Mouse (Mus musculus) liver, embryonic 14.5 days (tissue): ENCODE measurements around the gene Dlgap1. TPM values are rescaled to one million over a fixed set of nuclear protein-coding genes. Genes with fewer than 3 reads are reported as not detected.

Source experiments
- ATAC-seq: fragments of 200-750 bp; cut with Nextera tagmentation; 2 replicates; pipeline ENCODE4 v1.8.0; 2017; ENCODE audit warnings: moderate number of reproducible peaks, mild to moderate bottlenecking, moderate library complexity; ENCODE audit not compliant: insufficient read depth
- DNase-seq, 3 experiments: peaks; one replicate each; pipeline ENCODE4 v3.0.0-alpha.2; 2012 to 2013; ENCODE audit warnings: low read depth in 3 of 3, low spot score in 3 of 3
- H3K27ac ChIP-seq: fragments of 300-500 bp; sonication (generic); 2 replicates; pipeline ENCODE4 v1.5.1; 2014; ENCODE audit warnings: moderate library complexity, mild to moderate bottlenecking, control low read depth, inconsistent platforms
- H3K27me3 ChIP-seq: fragments of 300-500 bp; sonication (generic); 2 replicates; pipeline ENCODE4 v1.6.1; 2014; ENCODE audit warnings: mild to moderate bottlenecking, low read length, moderate library complexity; ENCODE audit not compliant: control insufficient read depth, insufficient read depth
- H3K36me3 ChIP-seq: fragments of 300-500 bp; sonication (generic); replicated peaks from 2 replicates; pipeline ENCODE4 v1.6.1; 2014; ENCODE audit warnings: low read depth; ENCODE audit not compliant: control insufficient read depth, insufficient read depth
- H3K4me1 ChIP-seq, 2 experiments: fragments of 200-500 bp in 1 of 2; fragments of 300-500 bp in 1 of 2; sonication (generic) in 1 of 2; replicated peaks; 2 replicates each; pipeline ENCODE4 v1.6.1; 2012 to 2014; ENCODE audit warnings: antibody characterized with exemption in 1 of 2, inconsistent platforms in 1 of 2, low read length in 1 of 2; ENCODE audit not compliant: control insufficient read depth in 2 of 2, insufficient read depth in 2 of 2
- H3K4me2 ChIP-seq: fragments of 300-500 bp; sonication (generic); 2 replicates; pipeline ENCODE4 v1.6.1; 2014; ENCODE audit warnings: low read depth, mild to moderate bottlenecking, control low read depth, moderate library complexity
- H3K4me3 ChIP-seq, 2 experiments: fragments of 200-500 bp in 1 of 2; fragments of 300-500 bp in 1 of 2; sonication (generic) in 1 of 2; 2 replicates each; pipeline ENCODE4 v1.5.1; 2012 to 2014; ENCODE audit warnings: low read depth in 2 of 2, low read length in 2 of 2, mild to moderate bottlenecking in 2 of 2, control low read depth in 1 of 2, inconsistent platforms in 1 of 2, moderate library complexity in 1 of 2; ENCODE audit not compliant: insufficient read depth in 1 of 2
- H3K9ac ChIP-seq: fragments of 300-500 bp; sonication (generic); replicated peaks from 2 replicates; pipeline ENCODE4 v1.6.1; 2014; ENCODE audit warnings: mild to moderate bottlenecking, control low read depth, moderate library complexity
- H3K9me3 ChIP-seq: fragments of 300-500 bp; sonication (generic); 2 replicates; pipeline ENCODE4 v1.6.1; 2016; ENCODE audit warnings: low read length, mixed read lengths; ENCODE audit not compliant: control insufficient read depth
- CTCF ChIP-seq: IDR thresholded peaks from 2 replicates; pipeline ENCODE4 v1.5.1; 2016; ENCODE audit warnings: antibody characterized with exemption, low read depth, control low read depth
- EP300 ChIP-seq: IDR thresholded peaks from 2 replicates; pipeline ENCODE4 v1.6.1; 2016; ENCODE audit warnings: antibody characterized with exemption, low read depth
- WGBS: fragments of 180-500 bp; shearing (Covaris S2); extraction: QIAGEN DNeasy Blood & Tissue Kit; methylation state at CpG from one replicate; pipeline ENCODE4 v1.1.7; 2014; ENCODE audit not compliant: insufficient replicate concordance; 5-methylcytosine and 5-hydroxymethylcytosine counted together
- polyA plus RNA-seq, 2 experiments: library from polyadenylated mRNA; depleted of rRNA in 1 of 2; stranded (reverse) in 1 of 2; unstranded in 1 of 2; fragments of >200 nt; fragmentation: Nextera tagmentation in 1 of 2; extraction: Ambion mirVana in 1 of 2; gene quantifications; 2 replicates each; pipeline versions ENCODE4 v1.2.1 to v1.2.3; 2012 to 2014

Dlgap1 gene
- polyA plus RNA-seq, 2 experiments, result 0.01 TPM; not detected in 1

- Histone ChIP-seq H3K9ac (no peak overlapping the region), H3K27ac (no peak overlapping the region), H3K4me3 (no peak overlapping the region), H3K36me3 (no peaks in the 10 kb centered on the region), H3K4me2 (no peak overlapping the region), H3K9me3 (no peaks in the 10 kb centered on the region), H3K27me3 (no peaks in the 10 kb centered on the region), H3K4me1 (no peaks in the 10 kb centered on the region)
- TF ChIP-seq EP300, result no peak
- no peak for TF ChIP-seq CTCF
- DNase-seq (no peak), ATAC-seq (no peak)
- WGBS, result 58% methylated on average over 3 of the region's 3 CpGs
Observed at GRCm38 (mm10) chr17:70222891-70223290, 254.0 kb downstream of the Dlgap1 start.

- Histone ChIP-seq H3K9ac (no peak overlapping the region), H3K27ac (no peak overlapping the region), H3K36me3 (no peaks in the 10 kb centered on the region), H3K4me3 (no peak overlapping the region), H3K4me2 (no peak overlapping the region), H3K9me3 (no peaks in the 10 kb centered on the region), H3K27me3 (no peaks in the 10 kb centered on the region), H3K4me1 (no peaks in the 10 kb centered on the region)
- 67% methylated on average over 7 of the region's 7 CpGs for WGBS
- ATAC-seq (no peak), DNase-seq (no peak)
- TF ChIP-seq CTCF, result no peak
- TF ChIP-seq EP300, result no peak
Observed at GRCm38 (mm10) chr17:70247342-70247741, 278.5 kb downstream of the Dlgap1 start.

DNA sequence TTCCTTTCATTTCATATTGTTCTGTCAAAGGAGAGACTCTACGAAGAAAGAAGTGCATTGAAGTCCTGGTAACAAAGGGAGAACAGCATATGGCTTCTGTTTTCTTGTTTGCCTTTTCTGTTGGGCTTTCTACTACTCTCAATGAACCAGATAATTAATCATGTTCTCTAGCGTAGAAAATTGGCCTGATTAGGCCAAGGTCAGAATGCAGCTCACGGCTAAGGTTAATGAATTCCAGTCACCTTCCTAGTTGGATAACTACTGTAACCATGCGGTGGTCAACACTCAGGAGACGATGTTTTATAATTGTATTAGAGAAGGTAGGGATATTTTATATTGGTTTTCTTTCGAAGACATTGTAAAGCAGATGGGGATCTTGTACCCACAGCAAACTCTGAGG is 279.4 kb downstream of the Dlgap1 start:
- TF ChIP-seq EP300, result no peak
- TF ChIP-seq CTCF, result no peak
- H3K9ac ChIP-seq, result no peak overlapping the region
- WGBS, result 57% methylated on average over 6 of the region's 6 CpGs

DNA sequence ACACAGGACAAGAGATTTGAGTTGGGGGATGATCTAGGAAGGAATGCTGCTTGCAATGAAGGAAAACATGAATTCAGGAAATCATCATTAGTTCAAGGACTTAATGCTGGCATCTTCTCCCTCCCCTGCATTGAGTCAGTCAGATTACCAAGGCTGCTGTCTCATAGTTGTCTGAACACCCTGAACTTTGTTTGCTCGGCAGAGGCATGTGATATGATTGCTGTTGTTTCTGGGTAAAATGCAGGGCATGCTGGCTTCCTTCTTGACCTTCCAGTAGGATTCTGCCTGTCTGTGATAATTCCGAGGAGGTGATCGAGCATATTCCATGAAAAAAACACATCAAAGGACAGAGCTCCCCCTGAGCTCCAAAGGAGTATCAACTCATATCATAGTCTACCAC is 283.6 kb downstream of the Dlgap1 start:
- Histone ChIP-seq H3K4me2 (no peak overlapping the region), H3K27me3 (no peaks in the 10 kb centered on the region), H3K9ac (no peak overlapping the region), H3K36me3 (no peaks in the 10 kb centered on the region), H3K9me3 (no peaks in the 10 kb centered on the region), H3K4me3 (no peak overlapping the region), H3K27ac (no peak overlapping the region), H3K4me1 (no peaks in the 10 kb centered on the region)
- DNase-seq (no peak), ATAC-seq (no peak)
- WGBS, result 66% methylated on average over 3 of the region's 3 CpGs
- TF ChIP-seq CTCF, result no peak
- TF ChIP-seq EP300, result no peak

More for the DNA sequence above, 279.4 kb downstream of the Dlgap1 start:
- no peak for DNase-seq
- Histone ChIP-seq H3K27me3 (no peaks in the 10 kb centered on the region), H3K9me3 (no peaks in the 10 kb centered on the region), H3K27ac (no peak overlapping the region), H3K4me3 (no peak overlapping the region), H3K4me2 (no peak overlapping the region), H3K36me3 (no peaks in the 10 kb centered on the region), H3K4me1 (no peaks in the 10 kb centered on the region)
- ATAC-seq, result no peak

- ATAC-seq, result no peak
Observed at GRCm38 (mm10) chr17:70256371-70256770, 287.5 kb downstream of the Dlgap1 start.

GRCm38 (mm10) chr17:70263156-70263555 is 294.3 kb downstream of the Dlgap1 start:
- Histone ChIP-seq H3K4me2 (no peak overlapping the region), H3K9me3 (no peaks in the 10 kb centered on the region), H3K27me3 (no peaks in the 10 kb centered on the region), H3K9ac (no peak overlapping the region), H3K27ac (no peak overlapping the region), H3K4me1 (no peaks in the 10 kb centered on the region), H3K36me3 (no peaks in the 10 kb centered on the region), H3K4me3 (no peak overlapping the region)
- 51% methylated on average over 3 of the region's 3 CpGs for WGBS
- no peak for DNase-seq
- no peak for ATAC-seq
- TF ChIP-seq CTCF (no peak), EP300 (no peak)

More at GRCm38 (mm10) chr17:70256371-70256770, 287.5 kb downstream of the Dlgap1 start:
- TF ChIP-seq CTCF, result no peak
- Histone ChIP-seq H3K9ac (no peak overlapping the region), H3K4me3 (no peak overlapping the region), H3K27ac (no peak overlapping the region), H3K36me3 (no peaks in the 10 kb centered on the region), H3K4me2 (no peak overlapping the region), H3K4me1 (no peaks in the 10 kb centered on the region), H3K27me3 (no peaks in the 10 kb centered on the region), H3K9me3 (no peaks in the 10 kb centered on the region)
- no peak for DNase-seq
- 51% methylated on average over 4 of the region's 4 CpGs for WGBS
